Mouse (Mus musculus): ENCODE measurements around the gene Ccr8.

DNA sequence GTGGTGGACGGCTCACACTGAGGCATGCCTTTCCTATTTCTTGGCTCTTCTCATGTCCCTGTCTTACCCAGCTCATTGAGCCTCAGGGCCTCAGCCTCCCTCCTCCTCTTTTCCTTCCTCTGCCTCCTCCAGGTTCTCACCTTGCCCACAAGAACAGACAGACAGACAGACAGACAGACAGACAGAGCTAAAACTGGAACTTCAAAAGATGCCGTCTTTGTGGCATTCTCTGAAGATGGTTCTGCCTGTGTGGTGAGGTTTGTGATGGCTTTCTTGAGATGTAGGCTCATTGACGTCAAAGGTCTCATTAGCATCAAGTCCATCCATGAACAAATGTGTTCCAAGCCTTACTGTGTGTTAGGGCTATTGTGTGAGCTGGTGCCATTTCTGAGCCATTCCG is 9.2 kb upstream of the Ccr8 start:
- TF ChIP-seq POLR2A (IDR thresholded peaks at IDR 0.05; ENCODE audit: control insufficient read depth, low read depth, low read length): no peak
- no peak for TF ChIP-seq CTCF (IDR thresholded peaks at IDR 0.05; ENCODE audit: control insufficient read depth, insufficient read depth, insufficient replicate concordance, low read depth, low read length)

Data from testis, adult 2 months (tissue).